Mouse (Mus musculus) MEL (cell line): ENCODE measurements around the gene Rhoh. TPM values are rescaled to one million over a fixed set of nuclear protein-coding genes. Genes with fewer than 3 reads are reported as not detected.

ENCODE experiments used
- DNase-seq: peaks from one replicate; pipeline ENCODE4 v3.0.0; 2011; ENCODE audit warnings: low read depth, low spot score
- H3K27ac ChIP-seq: 2 replicates; pipeline ENCODE4 v1.5.1; 2012; ENCODE audit warnings: low read depth, mild to moderate bottlenecking, control low read depth, low read length, moderate library complexity; ENCODE audit not compliant: control insufficient read depth
- H3K27me3 ChIP-seq, 2 experiments: fragments of 150-350 bp in 1 of 2; sonication (generic) in 1 of 2; 2 replicates each; pipeline ENCODE4 v1.6.1; 2012; ENCODE audit warnings: low read length in 2 of 2, mild to moderate bottlenecking in 2 of 2, improper control_type of control experiment in 1 of 2, moderate library complexity in 1 of 2; ENCODE audit not compliant: insufficient read depth in 2 of 2, control insufficient read depth in 1 of 2
- H3K36me3 ChIP-seq, 2 experiments: 2 replicates each; pipeline ENCODE4 v1.6.1; 2012 to 2014; ENCODE audit warnings: low read length in 2 of 2, improper control_type of control experiment in 1 of 2, inconsistent platforms in 1 of 2, mild to moderate bottlenecking in 1 of 2; ENCODE audit not compliant: insufficient read depth in 2 of 2, control insufficient read depth in 1 of 2
- H3K4me1 ChIP-seq, 2 experiments: fragments of 150-350 bp in 1 of 2; sonication (generic) in 1 of 2; 2 replicates each; pipeline ENCODE4 v1.6.1; 2012; ENCODE audit warnings: low read length in 2 of 2, improper control_type of control experiment in 1 of 2, mild to moderate bottlenecking in 1 of 2; ENCODE audit not compliant: insufficient read depth in 2 of 2, control insufficient read depth in 1 of 2
- H3K4me3 ChIP-seq, 2 experiments: fragments of 150-350 bp in 1 of 2; sonication (generic) in 1 of 2; 2 replicates each; pipeline ENCODE4 v1.5.1; 2012; ENCODE audit warnings: low read depth in 2 of 2, low read length in 2 of 2, mild to moderate bottlenecking in 2 of 2, moderate library complexity in 2 of 2, control low read depth in 1 of 2, improper control_type of control experiment in 1 of 2; ENCODE audit not compliant: control insufficient read depth in 1 of 2, insufficient read depth in 1 of 2
- H3K79me2 ChIP-seq: 2 replicates; pipeline ENCODE4 v1.6.1; 2012; ENCODE audit warnings: mild to moderate bottlenecking, low read length, moderate library complexity; ENCODE audit not compliant: control insufficient read depth, poor library complexity, insufficient read depth
- H3K9ac ChIP-seq: 2 replicates; pipeline ENCODE4 v1.6.1; 2012; ENCODE audit warnings: low read depth, mild to moderate bottlenecking, control low read depth, low read length, moderate library complexity; ENCODE audit not compliant: control insufficient read depth, poor library complexity, severe bottlenecking
- H3K9me3 ChIP-seq: fragments of 150-350 bp; sonication (generic); replicated peaks from 2 replicates; pipeline ENCODE4 v1.6.1; 2012; ENCODE audit warnings: mild to moderate bottlenecking, low read length, improper control_type of control experiment, moderate library complexity; ENCODE audit not compliant: insufficient read depth
- BHLHE40 ChIP-seq: IDR thresholded peaks from 2 replicates; pipeline ENCODE4 v1.6.1; 2012; ENCODE audit warnings: low read depth, mild to moderate bottlenecking, inconsistent platforms, low read length, improper control_type of control experiment, borderline replicate concordance
- EP300 ChIP-seq, 2 experiments: IDR thresholded peaks; 2 replicates each; pipeline ENCODE4 v1.6.1; 2011; ENCODE audit warnings: improper control_type of control experiment in 2 of 2, low read length in 2 of 2, low read depth in 1 of 2, mild to moderate bottlenecking in 1 of 2
- GABPA ChIP-seq: IDR thresholded peaks from 2 replicates; pipeline ENCODE4 v1.6.1; 2012; ENCODE audit warnings: low read depth, mild to moderate bottlenecking, inconsistent platforms, low read length, improper control_type of control experiment, moderate library complexity
- JUND ChIP-seq: IDR thresholded peaks from 2 replicates; pipeline ENCODE4 v1.6.1; 2011; ENCODE audit warnings: low read depth, mild to moderate bottlenecking, improper control_type of control experiment, low read length
- MAX ChIP-seq: IDR thresholded peaks from 2 replicates; pipeline ENCODE4 v1.6.1; 2011; ENCODE audit warnings: low read length, improper control_type of control experiment
- MAZ ChIP-seq: IDR thresholded peaks from 2 replicates; pipeline ENCODE4 v1.6.1; 2012; ENCODE audit warnings: low read depth, mild to moderate bottlenecking, inconsistent platforms, low read length, improper control_type of control experiment
- MEF2A ChIP-seq: IDR thresholded peaks from 2 replicates; pipeline ENCODE4 v1.6.1; 2014; ENCODE audit warnings: low read depth, mild to moderate bottlenecking, inconsistent platforms, low read length, improper control_type of control experiment; ENCODE audit not compliant: poor library complexity, insufficient replicate concordance, severe bottlenecking; ENCODE audit errors: extremely low read depth
- MYB ChIP-seq: IDR thresholded peaks from 2 replicates; pipeline ENCODE4 v1.6.1; 2011; ENCODE audit warnings: mild to moderate bottlenecking, low read depth, low read length, improper control_type of control experiment
- MYC ChIP-seq: IDR thresholded peaks from 2 replicates; pipeline ENCODE4 v1.6.1; 2011; ENCODE audit warnings: low read depth, mild to moderate bottlenecking, low read length, improper control_type of control experiment, moderate library complexity
- NELFE ChIP-seq: IDR thresholded peaks from 2 replicates; pipeline ENCODE4 v1.6.1; 2011; ENCODE audit warnings: low read depth, low read length, improper control_type of control experiment
- POLR2A ChIP-seq, 2 experiments: IDR thresholded peaks; 2 replicates each; pipeline ENCODE4 v1.6.1; 2011 to 2012; ENCODE audit warnings: low read length in 2 of 2, mild to moderate bottlenecking in 2 of 2, control low read depth in 1 of 2, improper control_type of control experiment in 1 of 2, low read depth in 1 of 2, moderate library complexity in 1 of 2; ENCODE audit not compliant: control insufficient read depth in 1 of 2, insufficient read depth in 1 of 2, poor library complexity in 1 of 2
- RAD21 ChIP-seq: IDR thresholded peaks from 2 replicates; pipeline ENCODE4 v1.6.1; 2011; ENCODE audit warnings: mild to moderate bottlenecking, low read depth, low read length, improper control_type of control experiment
- TAL1 ChIP-seq: IDR thresholded peaks from 2 replicates; pipeline ENCODE4 v1.6.1; 2012; ENCODE audit warnings: mild to moderate bottlenecking, inconsistent platforms, low read length, moderate library complexity, mixed read lengths
- TCF12 ChIP-seq: IDR thresholded peaks from 2 replicates; pipeline ENCODE4 v1.6.1; 2014; ENCODE audit warnings: low read depth, mild to moderate bottlenecking, inconsistent platforms, low read length, improper control_type of control experiment, moderate library complexity
- UBTF ChIP-seq: IDR thresholded peaks from 2 replicates; pipeline ENCODE4 v1.6.1; 2012; ENCODE audit warnings: low read depth, mild to moderate bottlenecking, inconsistent platforms, low read length, improper control_type of control experiment, moderate library complexity, borderline replicate concordance; ENCODE audit not compliant: insufficient read depth
- USF2 ChIP-seq, 2 experiments: IDR thresholded peaks; 2 replicates each; pipeline ENCODE4 v1.6.1; 2011 to 2012; ENCODE audit warnings: improper control_type of control experiment in 2 of 2, low read length in 2 of 2, borderline replicate concordance in 1 of 2, inconsistent platforms in 1 of 2, low read depth in 1 of 2, mild to moderate bottlenecking in 1 of 2; ENCODE audit not compliant: insufficient read depth in 1 of 2
- ZC3H11A ChIP-seq: IDR thresholded peaks from 2 replicates; pipeline ENCODE4 v1.6.1; 2012; ENCODE audit warnings: low read depth, mild to moderate bottlenecking, inconsistent platforms, low read length, improper control_type of control experiment
- ZKSCAN1 ChIP-seq: IDR thresholded peaks from 2 replicates; pipeline ENCODE4 v1.6.1; 2012; ENCODE audit warnings: low read depth, mild to moderate bottlenecking, inconsistent platforms, low read length, improper control_type of control experiment, moderate library complexity
- ZMIZ1 ChIP-seq: IDR thresholded peaks from 2 replicates; pipeline ENCODE4 v1.6.1; 2012; ENCODE audit warnings: low read depth, mild to moderate bottlenecking, inconsistent platforms, low read length, improper control_type of control experiment, moderate library complexity
- ZNF384 ChIP-seq: IDR thresholded peaks from 2 replicates; pipeline ENCODE4 v1.6.1; 2012; ENCODE audit warnings: low read depth, mild to moderate bottlenecking, inconsistent platforms, low read length, improper control_type of control experiment
- polyA plus RNA-seq, 2 experiments: library from polyadenylated mRNA; stranded (reverse) in 1 of 2; unstranded in 1 of 2; fragments of >175 nt in 1 of 2; fragments of >200 nt in 1 of 2; gene quantifications; 2 replicates each; pipeline versions ENCODE4 v1.2.1 to v1.2.4; 2012; ENCODE audit warnings: low replicate concordance in 2 of 2, low read depth in 1 of 2; ENCODE audit not compliant: insufficient read length in 2 of 2, insufficient read depth in 1 of 2, missing spikeins in 1 of 2
- total RNA-seq: library from RNA; depleted of rRNA; stranded (reverse); fragments of 300-350 nt; gene quantifications from 2 replicates; pipeline ENCODE4 v1.2.3, GENCODE M21; 2012

Rhoh gene
- total and polyA plus RNA-seq, 3 experiments, result 0.15 to 0.31 TPM; not detected in 1

- H3K9me3 ChIP-seq, result no peaks in the 10 kb centered on the region
- peaks cover 0 to 5% of the 10 kb centered on the region in 2 experiments; a peak in 1 of 4 replicates for H3K4me1 ChIP-seq
- TF ChIP-seq NELFE (no peak), ZNF384 (no peak)
- no peak for DNase-seq
- H3K27ac ChIP-seq, result no peak within 1 kb of the TSS
- peaks cover 0 to 3% of the 10 kb centered on the region in 2 experiments; a peak in 2 of 4 replicates for H3K36me3 ChIP-seq
- H3K79me2 ChIP-seq, result no peaks in the 10 kb centered on the region
- no peak within 1 kb of the TSS for H3K4me3 ChIP-seq
- no peak within 1 kb of the TSS for H3K9ac ChIP-seq
- no peaks in the 10 kb centered on the region for H3K27me3 ChIP-seq
Measured at GRCm38 (mm10) chr5:65934783-65935182, 73.8 kb downstream of the Rhoh start, which contains the start of gene Chrna9. TSS of gene Chrna9 (plus strand) at chr5:65934921.

DNA sequence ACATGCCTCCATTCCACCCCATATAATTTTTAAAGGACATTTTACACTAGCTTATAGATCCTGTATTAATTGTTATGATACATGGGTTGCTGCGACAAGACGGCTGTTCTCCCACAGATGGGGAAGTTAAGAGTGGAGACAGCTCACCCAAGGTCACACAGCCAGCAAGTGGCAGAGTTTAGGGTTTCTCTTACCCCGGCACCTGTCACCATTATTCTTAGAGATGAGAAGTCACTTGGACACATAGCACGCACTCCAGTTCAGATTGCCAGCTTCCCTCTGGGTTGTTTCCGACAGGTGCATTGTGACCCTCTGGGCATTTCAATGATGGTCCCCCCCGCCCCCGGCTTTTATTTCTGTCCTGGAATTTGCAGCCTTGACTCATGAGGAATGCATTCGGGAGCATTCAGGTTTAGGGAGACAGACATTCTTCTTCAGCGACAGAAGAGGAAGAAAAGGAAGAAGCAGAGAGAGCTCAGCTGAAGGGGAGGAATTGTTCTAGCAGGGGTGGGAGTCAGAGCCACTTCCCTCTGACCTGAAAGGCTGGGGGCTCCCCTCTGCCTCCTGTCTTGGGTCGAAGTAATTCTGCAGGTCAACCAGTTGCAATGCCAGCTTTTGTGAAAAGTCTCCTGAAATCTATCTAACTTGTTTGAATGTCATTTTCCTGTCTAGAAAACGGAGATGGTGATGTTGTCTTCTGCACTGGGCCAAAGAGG, 76.2 kb downstream of the Rhoh start:
- TF ChIP-seq MAX, result no peak
- no peak for TF ChIP-seq EP300 (IDR thresholded peaks at IDR 0.05; ENCODE audit: low read depth in 1 of 2, low read length in 2 of 2)
- no peak for TF ChIP-seq GABPA
- no peak for TF ChIP-seq MEF2A
- peak; percentile 3; the same call in 1 of the 2 replicates for TF ChIP-seq NELFE
- no peak for TF ChIP-seq RAD21
- no peak for TF ChIP-seq MAZ
- TF ChIP-seq POLR2A (IDR thresholded peaks at IDR 0.05; ENCODE audit: control insufficient read depth in 1 of 2, insufficient read depth in 1 of 2, low read depth in 1 of 2, low read length in 2 of 2, poor library complexity in 1 of 2), result no peak
- Histone ChIP-seq H3K36me3 (peaks cover 0 to 8% of the 10 kb centered on the region in 2 experiments; a peak in 2 of 4 replicates), H3K4me1 (peaks cover 0 to 15% of the 10 kb centered on the region in 2 experiments; a peak in 2 of 4 replicates), H3K9me3 (no peaks in the 10 kb centered on the region), H3K9ac (0 out of 2 replicates have a peak overlapping the region, but pooled peaks have one; percentile 5), H3K27ac (no peak overlapping the region), H3K27me3 (no peaks in the 10 kb centered on the region), H3K79me2 (no peaks in the 10 kb centered on the region), H3K4me3 (no peak overlapping the region)
- no peak for DNase-seq

DNA sequence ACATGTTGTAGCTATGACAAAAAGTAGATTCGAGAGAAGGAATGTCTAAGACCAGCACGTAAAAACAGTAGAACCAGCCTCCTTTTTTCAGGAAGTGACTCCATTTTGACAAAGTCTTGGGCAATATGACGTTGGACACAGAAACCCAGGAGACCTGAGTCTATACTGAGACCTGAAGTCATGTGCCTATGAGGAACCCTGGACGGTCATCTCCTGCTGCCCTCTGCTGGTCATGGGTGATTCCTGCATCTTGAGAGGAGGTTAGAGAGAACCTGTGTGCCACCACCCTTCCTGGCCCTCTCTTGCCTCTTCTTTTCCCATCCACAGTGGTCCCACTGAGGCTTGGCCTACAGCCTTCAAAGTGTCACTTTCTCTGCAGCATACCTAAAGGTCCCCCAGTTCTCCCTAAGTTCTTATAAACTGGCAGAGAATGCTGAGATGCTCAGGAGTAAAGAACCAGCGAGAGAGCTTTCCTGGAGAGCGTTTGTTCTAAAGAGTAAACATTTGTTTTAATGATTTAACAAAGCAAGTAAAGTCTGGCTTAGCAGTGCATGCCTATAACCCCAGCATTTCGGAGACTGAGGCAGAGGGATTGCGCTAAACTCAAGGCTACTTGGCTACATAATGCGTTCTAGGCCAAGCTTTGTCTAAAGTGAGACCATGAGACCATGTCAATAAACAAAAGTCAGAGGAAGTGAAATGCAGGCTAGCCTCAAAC, 77.1 kb downstream of the Rhoh start:
- peaks cover 0 to 15% of the 10 kb centered on the region in 2 experiments; a peak in 2 of 4 replicates for H3K4me1 ChIP-seq
- peaks cover 0 to 8% of the 10 kb centered on the region in 2 experiments; a peak in 2 of 4 replicates for H3K36me3 ChIP-seq
- no peaks in the 10 kb centered on the region for H3K27me3 ChIP-seq
- H3K4me3 ChIP-seq, result peak overlapping the region in 1 of 2 experiments; percentile 36; a peak in 2 of 4 replicates
- DNase-seq, result peak; percentile 93
- H3K79me2 ChIP-seq, result no peaks in the 10 kb centered on the region
- H3K9me3 ChIP-seq, result no peaks in the 10 kb centered on the region
- no peak overlapping the region for H3K27ac ChIP-seq
- no peak overlapping the region for H3K9ac ChIP-seq
- TF ChIP-seq ZMIZ1 (no peak), BHLHE40 (peak; percentile 83), TAL1 (no peak), ZC3H11A (peak; percentile 99), MAZ (no peak), USF2 (IDR thresholded peaks at IDR 0.05; ENCODE audit: borderline replicate concordance in 1 of 2, insufficient read depth in 1 of 2, low read depth in 1 of 2, low read length in 2 of 2) (0 out of 4 replicates have a peak, but pooled peaks of 1 of the 2 experiments have one; percentile 28), JUND (no peak), UBTF (no peak), GABPA (0 out of 2 replicates have a peak, but pooled peaks have one; percentile 37), MYB (no peak), MYC (peak; percentile 94), ZNF384 (peak; percentile 27; the same call in 1 of the 2 replicates), TCF12 (peak; percentile 38; the same call in 1 of the 2 replicates), NELFE (0 out of 2 replicates have a peak, but pooled peaks have one; percentile 41), ZKSCAN1 (no peak)
